Mouse (Mus musculus) monocyte, adult 2 months (primary cell): ENCODE measurements around the gene Pdcl3.
"Not testable (repeated sequence)": the region's sequence is repeated elsewhere in the genome, so short reads cannot be mapped to it uniquely, and the experiment has no call there.

Source experiments
- DNase-seq, 2 experiments: peaks; one replicate each; pipeline ENCODE4 v3.0.0; 2022; ENCODE audit warnings: low spot score in 2 of 2, low read depth in 1 of 2

Gene Pdcl3

GRCm38 (mm10) chr1:39017871-39018270 lies 32.5 kb downstream of the Pdcl3 start:
- DNase-seq = no peak

GRCm38 (mm10) chr1:39025142-39025541 lies 39.7 kb downstream of the Pdcl3 start:
- DNase-seq = no peak

- no peak for DNase-seq
These were observed 40.4 kb downstream of the Pdcl3 start for GRCm38 (mm10) chr1:39025840-39026239.

GRCm38 (mm10) chr1:39029176-39029575 lies 43.8 kb downstream of the Pdcl3 start:
- no peak for DNase-seq

GRCm38 (mm10) chr1:39030108-39030507 lies 44.7 kb downstream of the Pdcl3 start:
- no peak for DNase-seq

- DNase-seq = no peak
These were observed 50.4 kb downstream of the Pdcl3 start for GRCm38 (mm10) chr1:39035817-39036216.

- DNase-seq = no peak
These were observed 56.8 kb downstream of the Pdcl3 start for GRCm38 (mm10) chr1:39042188-39042587.

- DNase-seq = not testable (repeated sequence)
These were observed 59.0 kb downstream of the Pdcl3 start for GRCm38 (mm10) chr1:39044442-39044841.

- DNase-seq = no peak
These were observed 61.3 kb downstream of the Pdcl3 start for GRCm38 (mm10) chr1:39046689-39047088.
